Mouse (Mus musculus) G1E (cell line): ENCODE results near the gene Tmem140. TPM values are rescaled to one million over a fixed set of nuclear protein-coding genes. Genes with fewer than 3 reads are reported as not detected.

ENCODE experiments used
- ATAC-seq: 2 replicates; pipeline ENCODE4 v1.8.0; 2016; ENCODE audit warnings: mild to moderate bottlenecking; ENCODE audit not compliant: insufficient number of reproducible peaks, poor library complexity, low FRiP score, severe bottlenecking; ENCODE audit errors: extremely low read depth
- DNase-seq: peaks from one replicate; pipeline ENCODE4 v3.0.0; 2012; ENCODE audit warnings: low spot score
- H3K27me3 ChIP-seq: 2 replicates; pipeline ENCODE4 v1.6.1; 2012; ENCODE audit warnings: mild to moderate bottlenecking, low read length, inconsistent platforms; ENCODE audit not compliant: insufficient read depth
- H3K36me3 ChIP-seq: replicated peaks from 2 replicates; pipeline ENCODE3; 2012; ENCODE audit warnings: mild to moderate bottlenecking, inconsistent platforms
- H3K4me1 ChIP-seq: 2 replicates; pipeline ENCODE4 v1.6.1; 2012; ENCODE audit warnings: low read depth, low read length, inconsistent platforms, mixed read lengths; ENCODE audit not compliant: insufficient read depth
- H3K4me3 ChIP-seq: 2 replicates; pipeline ENCODE4 v1.5.1; 2012; ENCODE audit warnings: low read depth, mild to moderate bottlenecking, inconsistent platforms, low read length, moderate library complexity, mixed read lengths
- H3K9me3 ChIP-seq: replicated peaks from 2 replicates; pipeline ENCODE4 v1.6.1; 2012; ENCODE audit warnings: inconsistent platforms
- CTCF ChIP-seq: IDR thresholded peaks from 2 replicates; pipeline ENCODE4 v1.5.1; 2012; ENCODE audit warnings: low read depth, low read length, inconsistent platforms, mixed read lengths
- GATA1 ChIP-seq: IDR thresholded peaks from 2 replicates; pipeline ENCODE4 v1.6.1; 2012; ENCODE audit warnings: borderline replicate concordance, low read length, inconsistent platforms, mixed read lengths
- GATA2 ChIP-seq: IDR thresholded peaks from 2 replicates; pipeline ENCODE4 v1.6.1; 2012; ENCODE audit warnings: low read depth, low read length, inconsistent platforms, borderline replicate concordance
- POLR2AphosphoS5 ChIP-seq: IDR thresholded peaks from 2 replicates; pipeline ENCODE4 v1.6.1; 2012; ENCODE audit warnings: low read depth, low read length, inconsistent platforms; ENCODE audit not compliant: insufficient replicate concordance
- TAL1 ChIP-seq: conservative IDR thresholded peaks from 2 replicates; pipeline ENCODE4 v1.6.1; 2012; ENCODE audit warnings: low read depth, low read length, inconsistent platforms, mixed read lengths
- polyA plus RNA-seq: library from polyadenylated mRNA; stranded (reverse); fragments of >175 nt; gene quantifications from 2 replicates; pipeline ENCODE4 v1.2.3, GENCODE M21; 2012
- total RNA-seq, 2 experiments: library from RNA; stranded (forward) in 1 of 2; stranded (reverse) in 1 of 2; fragments of 200-1000 nt in 1 of 2; fragments of >200 nt in 1 of 2; fragmentation: Nextera tagmentation in 1 of 2; gene quantifications; 2 replicates each; pipeline ENCODE4 v1.2.3; 2014 to 2017

The Tmem140 gene
- total RNA-seq (2014; fragmentation: Nextera tagmentation) (2.6 and 7.1 TPM in 2 replicates), total RNA-seq (2017) (2.5 and 3.3 TPM in 2 replicates), polyA plus RNA-seq (0.07 and 0.22 TPM in 2 replicates)

GRCm38 (mm10) chr6:34862791-34863403, at the start of gene Tmem140:
Gene Tmem140, plus strand, starts transcription at chr6:34863146.
- Histone ChIP-seq H3K4me1 (peaks cover 48% of the 10 kb centered on the region), H3K36me3 (no peaks in the 10 kb centered on the region), H3K27me3 (peaks cover 5% of the 10 kb centered on the region; the same call in 1 of the 2 replicates), H3K9me3 (no peaks in the 10 kb centered on the region), H3K4me3 (peak within 1 kb of the TSS; percentile 60; the same call in 1 of the 2 replicates)
- ATAC-seq, result 0 out of 2 replicates have a peak, but pooled peaks have one; percentile 31
- DNase-seq, result no peak
- TF ChIP-seq CTCF (no peak), GATA1 (no peak)

GRCm38 (mm10) chr6:34824406-34824805, 38.5 kb upstream of the Tmem140 start:
- H3K4me1 ChIP-seq, result no peaks in the 10 kb centered on the region
- H3K27me3 ChIP-seq, result no peaks in the 10 kb centered on the region
- no peak overlapping the region for H3K4me3 ChIP-seq
- DNase-seq (no peak), ATAC-seq (no peak)
- no peaks in the 10 kb centered on the region for H3K36me3 ChIP-seq
- no peaks in the 10 kb centered on the region for H3K9me3 ChIP-seq
- TF ChIP-seq GATA2 (no peak), GATA1 (no peak), POLR2AphosphoS5 (no peak), CTCF (no peak), TAL1 (no peak)

GRCm38 (mm10) chr6:34832352-34832751, 30.6 kb upstream of the Tmem140 start:
- no peaks in the 10 kb centered on the region for H3K4me1 ChIP-seq
- no peak for ATAC-seq
- no peaks in the 10 kb centered on the region for H3K27me3 ChIP-seq
- no peaks in the 10 kb centered on the region for H3K9me3 ChIP-seq
- no peak for DNase-seq
- H3K4me3 ChIP-seq, result no peak overlapping the region
- no peaks in the 10 kb centered on the region for H3K36me3 ChIP-seq
- TF ChIP-seq GATA2 (no peak), TAL1 (no peak), POLR2AphosphoS5 (no peak), GATA1 (no peak), CTCF (no peak)

- H3K4me3 ChIP-seq, result no peak overlapping the region
- H3K36me3 ChIP-seq, result no peaks in the 10 kb centered on the region
- ATAC-seq (no peak), DNase-seq (no peak)
- TF ChIP-seq GATA1 (no peak), TAL1 (no peak), GATA2 (no peak), CTCF (no peak), POLR2AphosphoS5 (no peak)
- H3K4me1 ChIP-seq, result peaks cover 39% of the 10 kb centered on the region
- no peaks in the 10 kb centered on the region for H3K9me3 ChIP-seq
- peaks cover 8% of the 10 kb centered on the region for H3K27me3 ChIP-seq
These were observed 1.3 kb upstream of the Tmem140 start for GRCm38 (mm10) chr6:34861546-34862053.

GRCm38 (mm10) chr6:34862381-34862780, 565 bp upstream of the Tmem140 start:
- H3K4me3 ChIP-seq, result no peak overlapping the region; the same call in 1 of the 2 replicates
- TF ChIP-seq TAL1 (no peak), GATA1 (no peak), GATA2 (no peak), CTCF (no peak), POLR2AphosphoS5 (no peak)
- H3K4me1 ChIP-seq, result peaks cover 44% of the 10 kb centered on the region
- no peaks in the 10 kb centered on the region for H3K9me3 ChIP-seq
- ATAC-seq, result no peak
- DNase-seq, result no peak
- H3K27me3 ChIP-seq, result peaks cover 8% of the 10 kb centered on the region
- no peaks in the 10 kb centered on the region for H3K36me3 ChIP-seq

GRCm38 (mm10) chr6:34863786-34864514, 1.0 kb downstream of the Tmem140 start:
- no peak overlapping the region for H3K4me3 ChIP-seq
- TF ChIP-seq GATA1, result no peak
- no peak for TF ChIP-seq GATA2
- TF ChIP-seq CTCF, result no peak
- no peak for TF ChIP-seq TAL1
- TF ChIP-seq POLR2AphosphoS5, result no peak
- H3K36me3 ChIP-seq, result no peaks in the 10 kb centered on the region

More at GRCm38 (mm10) chr6:34863786-34864514, 1.0 kb downstream of the Tmem140 start:
- peaks cover 58% of the 10 kb centered on the region for H3K4me1 ChIP-seq
- DNase-seq, result no peak
- no peak for ATAC-seq
- no peaks in the 10 kb centered on the region for H3K9me3 ChIP-seq
- H3K27me3 ChIP-seq, result peaks cover 5% of the 10 kb centered on the region; the same call in 1 of the 2 replicates
